Mouse (Mus musculus) heart, adult 8-10 months (tissue): ENCODE data around the gene Fam160a1. TPM values are rescaled to one million over a fixed set of nuclear protein-coding genes. Genes with fewer than 3 reads are reported as not detected.

Experiments
- DNase-seq: peaks from one replicate; pipeline ENCODE4 v3.0.0; 2022; ENCODE audit warnings: low spot score
- total RNA-seq, 4 experiments: library from RNA; stranded (reverse); gene quantifications; 2 replicates each; pipeline ENCODE4 v1.2.4; 2022

Gene Fam160a1
- total RNA-seq, 4 experiments from 2014 or later = 54.1 to 61.6 (median 58.5) TPM

GRCm38 (mm10) chr3:85679960-85680359 lies 137.1 kb downstream of the Fam160a1 start:
- DNase-seq = no peak

DNA sequence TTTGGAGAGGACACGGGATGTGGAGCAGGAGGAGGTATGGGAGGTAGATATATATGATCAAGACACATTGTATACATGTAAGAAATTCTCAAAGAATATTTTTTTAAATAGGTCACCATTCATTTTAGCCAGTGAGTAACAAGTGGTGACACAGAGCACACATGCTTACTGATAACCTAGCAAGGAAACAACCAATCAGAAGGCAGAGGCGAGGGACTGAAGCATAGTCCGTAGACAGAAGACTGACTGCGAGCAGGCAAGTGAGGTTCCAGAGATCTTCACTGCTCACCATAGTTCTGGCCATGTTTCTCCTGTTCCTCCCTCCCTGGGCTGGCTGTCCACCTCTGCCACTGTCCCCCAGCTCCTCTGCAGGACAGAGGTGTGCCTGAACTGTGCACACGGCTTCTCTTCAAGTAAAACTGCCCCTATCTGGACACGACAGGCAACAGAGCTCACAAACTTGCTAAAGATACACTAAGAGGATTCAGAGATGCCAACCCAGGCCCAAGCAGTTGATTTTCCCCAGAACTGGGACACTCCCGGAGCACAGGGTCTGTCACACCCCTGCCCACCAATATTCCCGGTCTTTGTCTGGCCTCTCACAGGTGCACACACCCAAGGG lies 137.7 kb downstream of the Fam160a1 start:
- no peak for DNase-seq

GRCm38 (mm10) chr3:85677952-85678351 lies 139.1 kb downstream of the Fam160a1 start:
- DNase-seq = no peak

- DNase-seq = no peak
These were observed 140.0 kb downstream of the Fam160a1 start for GRCm38 (mm10) chr3:85677133-85677532.

DNA sequence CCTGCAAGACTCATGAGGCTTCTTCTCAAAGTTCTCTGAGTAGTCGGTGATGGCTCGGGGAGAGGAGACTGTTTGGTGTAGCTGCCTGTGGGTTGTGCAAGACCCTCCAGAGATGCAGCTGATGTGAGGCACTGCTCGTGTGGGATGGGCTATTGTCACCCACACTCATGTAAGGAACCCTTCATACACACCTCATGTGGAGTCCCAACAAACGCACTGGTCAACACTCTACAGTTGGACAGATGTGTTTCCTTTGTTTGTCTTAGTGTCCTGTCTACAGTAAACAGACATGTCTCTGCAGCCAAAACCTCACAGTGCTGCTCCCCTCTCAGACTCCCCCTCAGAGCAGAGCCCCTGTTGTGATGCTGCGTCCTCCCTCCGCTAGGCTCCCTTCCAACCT lies 147.2 kb downstream of the Fam160a1 start:
- DNase-seq = no peak

GRCm38 (mm10) chr3:85667683-85668082 lies 149.4 kb downstream of the Fam160a1 start:
- DNase-seq = no peak

- DNase-seq = no peak
These were observed 150.4 kb downstream of the Fam160a1 start for GRCm38 (mm10) chr3:85666736-85667135.

DNA sequence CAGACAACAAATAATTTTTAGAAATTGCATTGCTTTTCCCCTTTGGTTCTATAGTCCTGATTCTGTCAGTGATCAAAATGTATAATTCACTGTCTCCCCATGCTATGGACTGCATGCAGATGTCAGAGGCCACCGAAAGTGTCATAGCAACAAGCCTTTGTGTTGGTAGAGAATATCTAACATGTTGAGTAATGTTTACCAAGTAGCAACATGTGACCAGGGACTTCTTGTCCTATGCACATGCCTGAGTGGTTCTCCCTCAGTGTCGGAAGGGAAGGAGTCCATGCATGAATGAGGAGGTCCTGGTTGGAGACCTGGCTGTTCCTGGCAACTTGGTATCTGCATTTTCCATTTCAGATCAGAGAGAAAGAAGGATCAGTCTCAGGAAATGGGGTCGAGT lies 150.9 kb downstream of the Fam160a1 start:
- DNase-seq = no peak

- DNase-seq = no peak
These were observed 152.4 kb downstream of the Fam160a1 start for GRCm38 (mm10) chr3:85664591-85665171.

DNA sequence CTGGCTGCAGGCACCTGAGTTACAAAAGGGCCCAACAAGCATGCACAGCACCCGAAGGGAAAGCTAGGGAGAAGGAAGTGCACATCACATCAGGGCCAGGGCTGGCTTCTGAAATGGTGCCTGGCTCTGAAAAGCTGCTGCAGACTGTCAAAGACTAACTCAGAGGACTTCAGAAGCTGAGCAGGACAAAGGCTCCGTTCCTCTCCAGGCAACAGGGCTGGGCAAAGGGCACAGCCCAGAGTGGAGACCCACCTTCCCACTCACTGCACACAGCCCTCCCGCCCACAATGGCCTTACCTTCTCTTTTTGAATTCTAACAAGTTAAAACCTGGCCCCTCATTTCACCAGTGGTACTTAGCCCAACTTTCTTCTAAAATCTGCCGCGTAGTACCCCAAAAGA lies 153.3 kb downstream of the Fam160a1 start:
- no peak for DNase-seq

GRCm38 (mm10) chr3:85661926-85662813 lies 154.9 kb downstream of the Fam160a1 start:
- no peak for DNase-seq

GRCm38 (mm10) chr3:85659681-85660080 lies 157.4 kb downstream of the Fam160a1 start:
- DNase-seq = no peak

DNA sequence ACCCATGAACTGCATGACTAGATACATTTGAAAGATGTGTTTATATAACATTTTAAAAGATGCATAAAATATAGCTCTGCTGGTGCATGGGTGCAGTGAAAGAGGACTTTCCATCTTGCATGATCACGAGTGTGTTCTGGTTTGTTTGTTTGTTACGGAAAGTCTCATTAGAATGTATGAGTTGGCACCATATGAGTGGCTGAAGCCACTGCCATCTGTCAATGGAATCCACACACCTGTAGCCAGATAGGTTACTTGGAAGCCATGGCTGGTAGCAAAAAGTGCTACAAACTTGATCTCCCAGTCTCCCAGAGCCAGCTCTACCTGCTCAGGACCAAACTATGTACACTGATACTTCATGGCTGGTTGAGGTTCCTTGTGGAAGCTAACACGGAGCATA lies 161.6 kb downstream of the Fam160a1 start:
- no peak for DNase-seq

- DNase-seq = no peak
These were observed 164.1 kb downstream of the Fam160a1 start for GRCm38 (mm10) chr3:85652727-85653665.

DNA sequence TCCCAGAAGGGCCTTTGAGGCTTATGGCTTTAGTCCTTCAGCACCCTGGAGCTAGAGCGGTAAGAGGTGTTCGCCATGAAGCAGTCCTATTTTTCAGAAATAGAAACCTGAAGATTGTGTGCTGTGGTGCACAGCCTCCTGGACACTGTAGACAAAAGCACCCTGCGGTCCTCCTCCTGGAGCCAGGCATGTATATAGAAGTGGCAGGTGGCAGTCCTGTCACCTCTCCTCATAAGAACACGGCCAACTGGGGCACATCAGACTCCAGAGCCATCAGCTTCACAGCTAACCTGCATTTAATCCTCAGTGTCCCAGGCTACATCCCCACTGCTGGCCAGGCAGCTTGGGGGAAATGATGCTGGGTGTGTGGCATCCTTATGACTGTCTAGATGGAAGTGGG lies 167.9 kb downstream of the Fam160a1 start:
- no peak for DNase-seq

- no peak for DNase-seq
These were observed 171.5 kb downstream of the Fam160a1 start for GRCm38 (mm10) chr3:85645517-85646004.

GRCm38 (mm10) chr3:85644814-85645213 lies 172.3 kb downstream of the Fam160a1 start:
- no peak for DNase-seq

- DNase-seq = no peak
These were observed 175.3 kb downstream of the Fam160a1 start for GRCm38 (mm10) chr3:85641751-85642150.

DNA sequence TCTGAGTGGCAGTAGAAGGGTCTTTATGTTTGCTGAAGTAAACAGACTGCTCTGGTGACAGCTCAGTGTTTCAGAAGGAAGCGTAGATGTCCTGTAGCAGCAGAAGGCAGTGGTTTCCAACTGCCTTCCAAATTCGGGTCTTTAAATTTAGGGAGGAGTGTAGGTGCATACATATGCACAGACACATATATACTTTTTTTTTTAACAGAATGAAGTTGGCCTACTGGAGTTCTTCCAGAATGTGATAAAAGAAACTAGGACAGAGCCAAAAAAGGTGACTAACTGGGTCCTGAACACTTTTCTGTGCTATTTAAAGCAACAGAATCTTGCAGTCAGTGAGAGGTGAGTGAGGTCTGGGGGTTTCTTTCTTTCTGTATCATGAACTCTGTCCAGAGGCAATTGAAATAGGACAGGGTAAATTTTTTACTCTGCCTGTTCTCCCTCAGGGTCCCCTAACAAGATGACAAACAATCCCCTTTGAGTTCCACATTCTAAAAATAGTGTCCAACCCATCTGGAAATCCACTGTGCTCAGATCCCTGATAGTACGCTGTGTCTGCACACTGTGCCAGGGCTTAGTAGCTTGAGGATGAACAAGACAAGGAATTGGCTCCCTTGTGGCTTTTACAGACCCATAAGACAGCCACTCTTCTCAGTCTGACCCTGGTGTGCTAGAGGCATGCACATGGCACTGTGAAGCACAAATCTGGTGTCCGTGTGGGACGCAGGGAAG lies 180.2 kb downstream of the Fam160a1 start:
- DNase-seq = peak; percentile 11

DNA sequence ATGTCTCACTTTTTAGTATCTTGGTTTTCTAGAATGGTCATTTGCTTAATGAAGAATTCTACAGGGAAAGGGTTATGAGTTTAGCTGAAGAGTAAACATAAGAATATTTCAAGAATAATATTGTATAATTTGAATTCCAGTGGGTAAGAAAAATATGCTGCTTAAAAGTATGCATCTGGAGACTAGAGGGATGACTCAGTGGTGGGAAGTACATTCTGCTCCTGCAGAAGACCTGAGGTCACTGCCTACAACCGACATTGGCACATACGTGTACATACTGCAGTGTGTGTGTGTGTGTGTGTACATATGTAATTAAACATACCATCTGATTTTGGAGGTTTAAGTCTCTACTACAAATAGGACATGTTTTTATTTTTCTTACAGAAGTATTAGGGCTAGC lies 181.5 kb downstream of the Fam160a1 start:
- DNase-seq = no peak

DNA sequence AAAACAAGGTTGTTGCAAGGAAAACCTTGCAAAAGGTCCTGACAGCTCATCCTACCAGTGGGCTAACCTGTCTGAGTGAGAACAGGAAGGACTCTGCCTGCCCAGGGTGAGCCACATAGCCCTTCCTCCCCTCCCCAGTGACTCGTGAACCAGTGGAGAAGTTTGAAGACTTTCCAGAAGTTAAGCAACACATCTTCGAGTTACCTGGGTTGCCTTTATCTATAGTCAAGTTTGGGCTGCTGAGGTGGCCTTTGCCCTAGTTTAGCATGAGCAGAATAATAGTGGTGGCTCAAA lies 182.0 kb downstream of the Fam160a1 start:
- DNase-seq = no peak
